Mouse (Mus musculus) megakaryocyte-erythroid progenitor cell, adult 5-6 weeks (primary cell): ENCODE measurements around the gene Slc6a16. TPM values are rescaled to one million over a fixed set of nuclear protein-coding genes. Genes with fewer than 3 reads are reported as not detected.

Source experiments
- ATAC-seq: replicated peaks from 2 replicates; pipeline ENCODE4 v1.8.0; 2016; ENCODE audit warnings: mild to moderate bottlenecking, inconsistent platforms; ENCODE audit not compliant: severe bottlenecking, poor library complexity, low FRiP score, low TSS enrichment
- total RNA-seq, 2 experiments: library from RNA; stranded (forward) in 1 of 2; stranded (reverse) in 1 of 2; fragments of 200-1000, 215-1000 nt in 1 of 2; fragments of >200 nt in 1 of 2; fragmentation: Nextera tagmentation in 1 of 2; gene quantifications; 2 replicates each; pipeline ENCODE4 v1.2.3; 2014 to 2017

Gene Slc6a16
- total RNA-seq, 2 experiments from 2014 or later = not detected

- ATAC-seq = no peak
Observed at GRCm38 (mm10) chr7:45215673-45216441, 25.0 kb upstream of the Slc6a16 start, which contains the start of gene Tead2. TSS of gene Tead2 (plus strand) at chr7:45215753.

- ATAC-seq = no peak
Observed at GRCm38 (mm10) chr7:45216442-45217183, 24.3 kb upstream of the Slc6a16 start.

GRCm38 (mm10) chr7:45221680-45222079, 19.2 kb upstream of the Slc6a16 start:
- no peak for ATAC-seq

GRCm38 (mm10) chr7:45224826-45225225, 16.1 kb upstream of the Slc6a16 start:
- no peak for ATAC-seq

DNA sequence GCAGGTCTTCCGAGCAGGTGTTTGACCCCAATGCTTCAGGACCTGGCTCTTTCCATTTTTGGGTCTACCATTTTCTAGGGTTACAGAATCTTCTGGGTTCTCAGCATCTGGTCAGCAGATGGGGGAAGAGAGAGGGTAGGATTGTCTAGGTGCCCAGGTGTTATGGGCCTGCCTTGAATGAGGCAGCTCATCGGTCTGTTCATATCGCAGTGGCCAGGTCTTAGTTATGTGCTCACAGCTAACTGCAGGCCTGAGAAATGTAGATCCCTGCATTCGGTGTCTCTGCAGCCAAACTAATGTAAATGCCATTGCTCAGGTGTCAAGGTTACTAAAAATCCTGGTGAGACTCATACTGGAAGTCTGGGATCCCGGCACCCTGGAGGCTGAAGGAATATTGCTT, 14.5 kb upstream of the Slc6a16 start:
- no peak for ATAC-seq

DNA sequence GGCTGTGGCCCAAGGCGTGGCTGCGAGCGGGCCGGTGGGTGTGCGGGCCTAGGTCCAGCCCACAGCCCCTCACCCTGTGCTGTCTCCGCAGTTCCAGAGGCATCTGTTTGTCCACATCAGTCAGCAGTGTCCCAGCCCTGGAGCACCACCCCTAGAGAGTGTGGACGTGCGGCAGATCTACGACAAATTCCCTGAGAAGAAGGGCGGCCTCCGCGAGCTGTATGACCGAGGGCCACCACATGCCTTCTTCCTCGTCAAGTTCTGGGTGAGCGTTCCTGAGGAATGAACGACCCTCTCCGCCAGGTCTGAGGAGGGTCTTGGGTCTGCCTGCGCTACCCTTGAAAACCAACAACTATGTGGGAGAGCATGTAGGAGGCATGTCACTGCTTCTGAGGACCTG, 12.3 kb upstream of the Slc6a16 start:
- ATAC-seq = no peak

DNA sequence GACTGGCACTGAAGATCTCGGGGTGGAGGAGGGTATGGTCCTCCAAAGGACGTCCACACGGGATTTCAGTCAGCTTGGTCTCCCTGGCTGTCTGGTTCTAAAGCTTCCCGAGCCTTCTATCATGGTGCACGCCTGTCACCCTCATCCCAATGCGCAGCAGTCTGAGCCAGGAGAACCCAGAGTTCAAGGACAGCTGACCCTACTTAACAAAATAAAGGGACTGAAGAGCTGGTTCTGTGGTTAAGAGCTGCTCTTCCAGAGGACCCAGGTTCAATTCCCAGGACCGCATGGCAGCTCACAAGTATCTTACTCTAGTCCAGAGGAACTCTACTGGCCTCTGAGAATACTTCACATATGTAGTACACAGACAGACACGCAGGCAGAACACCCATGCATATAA, 11.8 kb upstream of the Slc6a16 start:
- no peak for ATAC-seq

GRCm38 (mm10) chr7:45229459-45230203, 11.3 kb upstream of the Slc6a16 start:
- ATAC-seq = no peak

DNA sequence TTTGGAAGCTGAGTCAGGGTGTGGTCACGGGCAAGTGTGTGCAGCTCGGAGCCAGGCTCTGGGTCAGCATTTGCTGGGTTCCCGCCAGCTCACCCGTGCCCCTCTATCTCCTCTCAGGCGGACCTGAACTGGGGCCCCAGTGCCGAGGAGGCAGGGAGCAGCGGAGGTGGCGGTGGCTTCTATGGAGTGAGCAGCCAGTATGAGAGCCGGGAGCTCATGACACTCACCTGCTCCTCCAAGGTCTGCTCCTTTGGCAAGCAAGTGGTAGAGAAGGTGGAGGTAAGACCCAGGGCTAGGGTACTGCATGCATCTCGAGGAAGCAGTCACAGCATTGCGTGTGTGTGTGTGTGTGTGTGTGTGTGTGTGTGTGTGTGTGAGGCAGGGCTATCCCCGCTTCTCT, 9.7 kb upstream of the Slc6a16 start:
- ATAC-seq = no peak

- no peak for ATAC-seq
Observed at GRCm38 (mm10) chr7:45231941-45232340, 8.9 kb upstream of the Slc6a16 start.

DNA sequence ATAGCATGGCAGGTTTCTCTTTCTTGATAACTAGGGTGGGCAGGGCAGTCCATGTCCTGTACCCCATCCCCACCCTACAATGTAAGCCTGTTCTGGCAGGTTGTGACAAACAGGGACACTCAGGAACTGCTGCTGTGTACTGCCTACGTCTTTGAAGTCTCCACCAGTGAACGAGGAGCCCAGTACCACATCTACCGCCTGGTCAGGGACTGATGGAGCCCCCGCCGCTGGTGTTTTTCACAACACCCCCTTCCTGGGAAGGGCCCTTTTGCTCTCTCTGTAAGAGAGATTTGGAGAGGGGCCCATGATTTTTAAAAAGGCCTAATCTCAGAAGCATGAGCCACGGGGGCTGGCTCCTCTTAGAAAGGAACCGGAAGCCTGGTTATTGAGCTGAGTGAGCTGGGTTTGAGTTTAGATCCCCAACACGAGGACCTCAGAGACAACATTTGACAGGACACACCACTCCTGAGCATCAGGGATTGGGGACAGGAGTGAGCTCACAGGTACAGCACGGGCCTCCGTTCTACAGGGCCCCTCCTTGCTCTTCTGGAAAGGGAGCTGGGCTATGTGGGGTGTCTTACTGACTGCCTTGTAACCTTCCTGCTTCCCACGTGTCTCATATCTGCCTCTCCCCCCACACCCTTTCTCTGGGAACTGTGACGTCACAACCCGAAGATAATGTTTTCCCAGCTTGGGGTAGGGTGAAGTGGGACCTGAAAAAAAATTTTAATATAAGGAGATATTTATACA, 8.0 kb upstream of the Slc6a16 start:
- ATAC-seq = no peak

DNA sequence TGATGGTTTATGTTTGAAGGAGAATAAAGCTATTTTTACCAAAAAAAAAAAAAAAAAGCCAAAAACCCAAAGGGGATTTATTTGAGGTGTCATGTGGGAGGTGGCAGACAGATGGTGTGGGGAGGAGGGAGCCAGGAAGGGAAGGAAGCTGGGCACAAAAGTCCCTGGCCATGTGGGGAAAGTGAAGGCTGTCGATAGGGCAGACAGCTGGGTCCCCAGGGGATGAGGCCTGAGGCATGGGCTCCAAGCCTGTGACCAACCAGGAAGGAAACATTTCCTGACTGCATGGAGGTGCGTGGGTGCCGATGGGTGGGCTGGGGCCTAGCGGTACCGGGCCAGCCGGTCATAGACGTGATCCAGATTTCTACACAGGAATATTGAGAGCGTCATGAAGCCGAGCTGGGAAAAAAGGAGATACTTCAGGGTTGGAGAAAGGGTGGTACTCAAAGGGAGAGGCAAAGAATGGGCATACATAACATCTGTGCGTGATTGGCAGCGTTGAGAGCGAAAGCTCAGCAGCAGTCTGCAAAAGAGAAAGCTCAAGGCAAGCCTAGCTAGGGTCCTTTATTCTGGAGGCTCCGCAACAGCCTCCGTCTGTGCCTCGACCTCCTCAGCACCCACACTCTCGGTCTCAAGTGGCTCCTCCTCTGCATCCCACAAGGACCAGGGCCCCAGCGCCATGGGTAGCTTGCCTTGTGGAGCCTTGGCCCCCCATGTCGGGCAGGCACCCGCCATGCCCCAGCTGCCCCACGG, 7.1 kb upstream of the Slc6a16 start:
- no peak for ATAC-seq

DNA sequence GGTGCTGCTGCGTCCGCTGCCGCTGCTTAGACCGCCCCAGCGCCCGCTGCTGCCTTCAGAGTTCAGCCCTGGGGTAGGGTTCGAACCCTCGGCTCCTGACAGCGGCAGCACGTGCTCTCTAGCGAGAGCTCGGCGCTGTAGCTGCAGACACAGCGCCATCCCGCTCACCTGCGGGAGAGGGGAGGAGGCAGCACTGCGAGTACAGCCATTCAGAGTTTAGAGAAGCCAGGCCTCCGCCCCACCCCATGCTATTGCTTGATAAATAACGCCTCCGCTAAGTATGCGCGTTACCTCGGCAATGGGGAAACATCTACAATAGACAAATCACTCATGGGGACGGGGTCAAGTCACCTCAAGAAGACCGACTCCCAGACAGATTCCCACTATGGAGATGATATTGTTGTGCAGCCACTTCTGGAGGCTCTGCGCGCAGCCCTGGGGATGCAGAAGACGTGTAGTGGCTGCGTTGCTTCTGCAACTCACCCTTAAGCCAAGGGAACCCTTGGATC, 6.5 kb upstream of the Slc6a16 start:
- no peak for ATAC-seq

DNA sequence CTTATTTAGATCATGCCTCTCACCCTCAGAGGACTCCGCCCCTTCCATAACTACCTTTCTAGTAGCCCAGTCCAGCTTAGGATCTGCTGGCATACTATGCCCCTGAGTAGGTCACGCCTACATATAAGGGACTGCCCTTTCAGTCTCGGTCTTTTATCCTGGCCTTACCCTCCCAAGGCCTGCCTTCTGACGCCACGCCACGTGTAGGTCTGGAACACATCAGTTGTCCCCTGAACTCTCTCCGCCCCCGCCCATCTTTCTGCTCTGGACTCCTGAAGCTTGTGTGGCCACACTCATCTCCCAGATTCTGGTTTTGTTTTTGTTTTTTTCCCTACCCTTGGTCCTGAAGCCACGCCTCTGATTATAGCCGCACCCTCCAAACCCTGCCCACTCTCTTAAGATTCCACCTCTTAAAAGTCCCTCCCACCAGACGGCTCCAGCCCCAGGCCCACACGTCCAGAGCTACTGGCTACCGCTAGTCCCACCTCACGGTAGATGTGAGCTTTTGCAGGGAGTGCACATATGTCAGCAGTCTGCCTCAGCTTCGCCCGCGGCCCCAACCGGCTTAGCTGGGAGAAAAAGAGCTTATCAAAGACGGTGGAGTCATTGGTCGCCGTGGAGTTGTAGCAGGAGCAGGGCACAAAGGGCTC, 5.8 kb upstream of the Slc6a16 start:
- no peak for ATAC-seq

DNA sequence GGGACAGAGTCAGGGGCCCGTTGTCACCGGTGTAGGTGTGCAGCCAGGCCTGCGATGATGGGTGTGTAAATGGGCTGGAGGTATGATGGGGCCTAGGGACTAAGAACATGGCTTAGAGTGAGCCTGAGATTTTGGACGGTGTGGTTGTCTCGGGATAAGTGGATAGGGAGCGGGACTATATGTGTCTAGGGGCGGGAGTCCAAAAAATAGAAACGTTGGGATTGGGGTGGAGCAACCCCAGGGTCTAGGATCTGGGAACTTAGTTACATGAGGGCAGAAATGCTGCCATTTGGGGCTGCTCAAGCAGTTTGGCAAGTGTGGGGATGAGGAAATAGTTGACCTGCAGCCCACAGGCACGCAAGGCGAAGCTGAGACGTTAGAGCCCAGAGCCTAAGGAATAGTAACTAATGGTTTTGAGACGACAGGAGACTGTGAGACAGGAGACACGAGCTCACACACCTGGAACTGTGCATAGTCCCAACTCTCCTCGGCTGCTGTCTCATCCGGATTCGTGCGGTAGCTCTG, 5.2 kb upstream of the Slc6a16 start:
- no peak for ATAC-seq

DNA sequence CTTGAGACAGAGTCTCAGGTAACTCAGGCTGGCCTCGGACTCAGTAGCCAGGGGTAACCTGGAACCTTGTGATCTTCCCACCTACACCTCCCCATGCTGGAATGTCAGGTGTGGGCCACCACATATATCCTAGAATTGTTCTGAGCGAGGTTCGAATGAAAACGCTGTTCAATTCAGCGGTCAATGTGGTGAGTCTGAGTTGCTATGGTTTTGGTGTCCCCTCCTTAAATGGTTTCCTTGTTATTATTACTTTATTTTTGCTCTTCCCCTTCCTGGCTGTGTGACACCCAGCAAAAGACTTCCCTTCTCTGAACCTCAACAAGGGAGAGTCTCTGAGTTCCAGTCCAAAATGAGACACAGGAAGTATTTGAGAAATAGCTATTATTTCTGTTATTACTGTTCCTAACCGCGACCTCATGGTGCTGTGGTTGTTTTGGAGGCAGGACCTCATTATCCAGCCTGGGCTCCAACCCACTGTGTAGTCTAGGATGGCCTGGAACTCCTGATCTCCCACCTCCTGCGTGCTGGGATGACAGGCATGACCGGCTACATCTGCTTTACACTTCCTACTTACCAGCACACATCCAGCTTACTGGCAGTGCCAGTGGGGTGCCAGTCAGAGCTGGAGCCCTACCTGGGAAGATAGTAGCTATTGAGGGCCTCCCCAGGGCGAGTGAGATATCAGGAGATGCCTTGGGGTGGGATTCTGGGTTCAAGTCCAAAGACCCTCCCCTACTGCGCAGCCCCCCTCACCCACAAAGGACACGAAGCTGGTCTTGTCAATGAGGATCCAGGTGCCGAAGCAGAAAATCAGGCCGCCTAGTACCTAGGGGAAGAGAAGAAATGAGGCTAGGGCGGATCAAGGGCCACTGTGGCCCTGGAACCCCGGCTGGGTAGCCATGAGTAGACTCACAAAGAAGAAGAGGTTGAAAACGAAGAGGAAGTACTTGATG, 2.9 kb upstream of the Slc6a16 start:
- ATAC-seq = peak; percentile 8; the same call in 1 of the 2 replicates
